Mouse (Mus musculus) megakaryocyte progenitor cell, adult 5-6 weeks (primary cell): ENCODE results near the gene Egfl7. TPM values are rescaled to one million over a fixed set of nuclear protein-coding genes. Genes with fewer than 3 reads are reported as not detected.

Source experiments
- ATAC-seq: replicated peaks from 2 replicates; pipeline ENCODE4 v1.8.0; 2016; ENCODE audit warnings: mild to moderate bottlenecking, moderate TSS enrichment, inconsistent platforms; ENCODE audit not compliant: poor library complexity
- total RNA-seq, 2 experiments: library from RNA; stranded (forward) in 1 of 2; stranded (reverse) in 1 of 2; fragments of 157-497, 149-512 nt in 1 of 2; fragments of 200-1000 nt in 1 of 2; gene quantifications; 2 replicates each; pipeline versions ENCODE4 v1.2.3 to v1.2.4; 2015 to 2017

The Egfl7 gene
- total RNA-seq, 2 experiments from 2014 or later, result 24.9 to 58.3 TPM

DNA sequence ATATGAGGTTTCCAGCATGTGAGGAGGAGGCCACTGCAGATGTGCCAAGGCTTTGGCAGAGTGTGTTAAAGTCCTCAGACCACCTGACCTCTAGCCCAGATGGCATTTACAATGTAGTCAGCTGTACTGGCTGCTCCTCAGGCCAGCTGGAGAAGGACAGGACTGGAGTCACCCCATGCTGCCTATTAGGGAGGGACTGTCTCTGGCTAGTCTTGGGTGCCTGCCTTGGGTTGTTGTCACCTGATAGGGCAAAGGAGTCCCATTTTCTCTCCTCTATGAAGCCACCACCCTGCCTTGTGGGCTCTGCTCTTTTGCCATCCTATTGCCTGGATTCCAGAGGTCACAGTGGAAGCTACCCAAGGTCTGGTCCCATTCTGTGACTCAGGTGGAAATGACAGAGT, 29.4 kb downstream of the Egfl7 start:
- ATAC-seq, result no peak

DNA sequence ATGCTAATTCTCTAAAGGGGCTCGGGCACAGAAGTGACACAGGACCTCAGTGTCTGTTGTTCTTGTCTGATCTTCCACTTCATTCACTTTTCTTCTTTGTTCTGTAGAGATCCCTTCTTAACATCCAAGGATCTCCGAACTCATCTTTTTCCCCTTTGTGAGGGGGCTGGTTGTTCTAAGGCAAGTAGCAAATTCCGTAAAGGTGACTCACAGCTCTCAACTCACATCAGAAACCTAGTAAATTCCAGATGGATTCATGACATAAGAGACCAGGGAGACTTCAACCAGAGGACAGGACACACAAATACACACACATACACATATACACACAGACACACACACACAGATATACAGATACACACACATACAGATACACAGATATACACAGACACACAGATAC, 30.7 kb downstream of the Egfl7 start:
- no peak for ATAC-seq

DNA sequence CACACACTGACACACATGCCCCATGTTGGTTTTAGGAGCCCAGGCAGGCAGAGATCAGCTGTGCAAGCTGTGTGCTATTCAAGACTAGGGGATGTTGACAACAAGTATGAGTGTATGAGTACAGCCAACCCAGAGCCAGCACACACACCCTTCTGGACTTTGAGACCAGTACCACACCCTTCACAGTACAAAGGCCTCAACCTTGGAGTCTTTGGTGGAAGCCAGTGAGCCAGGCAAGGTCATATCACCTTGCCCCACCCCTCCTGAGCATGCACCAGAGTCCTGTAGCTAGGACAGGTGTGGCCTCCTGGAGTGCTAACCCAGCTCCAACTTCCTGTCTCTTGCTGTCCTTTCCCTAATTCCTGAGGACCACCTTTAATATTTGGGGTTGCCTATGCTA, 31.2 kb downstream of the Egfl7 start:
- no peak for ATAC-seq

DNA sequence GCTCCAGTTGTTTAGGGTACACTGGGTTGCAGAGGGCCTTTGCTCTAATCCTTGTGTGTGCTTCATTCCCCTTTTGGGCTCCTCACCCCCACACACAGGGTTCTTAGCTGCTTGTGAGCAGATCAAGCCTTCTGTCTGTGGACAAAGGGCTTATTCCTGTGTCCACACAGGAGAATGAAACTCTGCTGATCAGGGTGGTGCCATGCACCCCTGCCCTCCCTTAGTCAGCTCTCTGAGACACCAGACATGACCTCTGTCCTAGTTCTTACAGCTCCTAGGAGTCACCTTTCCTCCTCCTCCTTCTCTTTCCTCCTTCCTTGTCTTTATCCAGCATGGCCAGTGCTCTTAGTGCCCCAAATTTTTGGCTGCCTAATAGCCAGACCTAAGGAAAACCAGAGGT, 32.1 kb downstream of the Egfl7 start:
- ATAC-seq, result no peak

DNA sequence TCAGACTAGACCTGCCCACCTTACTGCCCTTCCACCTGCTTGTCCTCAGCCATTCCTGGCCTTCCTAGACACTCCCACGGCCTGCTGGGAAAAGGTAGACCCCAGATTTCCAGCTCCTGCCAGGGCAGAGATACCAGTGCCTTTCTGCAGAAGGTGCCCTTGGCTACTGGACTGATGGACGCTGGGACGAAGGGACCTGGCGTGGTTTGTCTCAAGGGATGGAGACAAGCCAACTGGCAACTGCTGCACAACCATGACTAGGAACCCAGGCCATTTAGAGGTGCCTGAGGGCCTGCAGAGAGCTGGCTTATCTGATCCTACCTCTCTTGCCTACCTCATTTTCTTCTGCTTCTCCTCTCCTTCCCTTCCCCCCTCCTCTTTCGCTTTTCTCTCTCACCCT, 35.1 kb downstream of the Egfl7 start:
- ATAC-seq, result no peak

DNA sequence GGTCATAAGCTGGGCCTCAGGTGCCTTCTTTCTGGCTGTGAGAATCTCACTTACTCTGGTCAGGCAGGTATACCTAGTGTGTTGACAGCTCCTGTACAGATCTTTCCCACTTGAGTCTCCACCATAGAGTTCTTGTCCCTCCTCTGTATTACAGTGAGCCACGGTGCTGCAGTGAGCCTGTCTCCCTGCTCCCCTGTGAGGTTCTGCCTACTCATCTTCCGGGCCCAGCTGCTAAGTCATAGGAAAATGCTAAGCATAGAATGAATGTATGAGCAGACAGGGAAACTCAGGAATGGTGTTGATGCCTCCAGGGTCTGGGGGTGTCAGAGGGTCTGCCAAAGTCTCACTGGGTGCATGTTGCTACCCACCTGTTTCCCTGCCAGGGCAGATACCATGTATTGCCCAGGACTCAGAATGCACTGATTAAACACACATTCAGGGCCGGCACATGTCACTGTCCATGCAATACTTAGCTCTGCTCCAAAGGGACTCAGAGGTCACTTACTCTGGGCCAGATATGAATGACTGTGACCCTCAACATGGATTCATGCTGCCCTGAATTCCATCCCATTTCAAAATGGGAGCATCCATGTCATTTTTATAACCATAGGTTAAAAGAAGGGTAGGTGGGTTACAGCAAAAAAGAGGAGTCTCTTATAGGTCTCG, 35.8 kb downstream of the Egfl7 start:
- ATAC-seq, result no peak

DNA sequence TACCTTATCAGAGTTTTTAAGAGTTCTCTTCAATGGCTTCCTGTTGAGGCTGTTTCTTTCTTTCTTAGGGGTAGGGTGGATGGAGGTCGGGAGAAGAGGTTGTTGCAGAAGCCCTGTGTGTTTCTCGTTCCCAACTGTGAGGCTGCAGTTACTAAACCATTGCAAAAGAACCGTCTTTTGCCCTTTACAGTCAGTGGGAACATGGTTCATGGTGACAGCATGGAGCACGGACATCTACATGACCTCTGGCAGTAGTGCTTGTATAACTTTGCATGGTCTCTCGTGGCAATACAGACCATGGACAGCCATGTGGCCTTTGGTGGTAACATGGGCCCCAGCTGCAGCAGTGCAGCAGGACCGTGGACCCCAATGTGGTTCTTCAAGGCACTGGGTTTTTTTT, 37.5 kb downstream of the Egfl7 start:
- no peak for ATAC-seq

DNA sequence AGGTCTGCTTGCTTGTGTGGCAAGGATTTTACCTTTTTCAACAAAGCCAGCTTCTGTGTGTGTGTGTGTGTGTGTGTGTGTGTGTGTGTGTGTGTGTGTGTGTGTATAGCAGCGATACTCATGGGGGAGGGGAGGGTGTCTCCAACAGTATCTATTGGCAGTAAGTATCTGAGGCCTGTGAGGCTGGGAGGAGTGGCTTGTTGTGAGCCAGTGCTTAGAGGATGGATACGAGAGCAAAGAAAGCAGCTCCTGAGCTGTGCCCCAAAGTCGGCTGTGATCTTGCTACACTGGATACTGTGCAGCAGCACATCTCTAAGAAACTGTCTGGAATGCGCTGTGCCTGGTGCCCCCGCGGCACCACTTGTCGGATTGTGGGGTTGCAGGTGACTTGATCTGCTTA, 38.1 kb downstream of the Egfl7 start:
- ATAC-seq, result no peak

DNA sequence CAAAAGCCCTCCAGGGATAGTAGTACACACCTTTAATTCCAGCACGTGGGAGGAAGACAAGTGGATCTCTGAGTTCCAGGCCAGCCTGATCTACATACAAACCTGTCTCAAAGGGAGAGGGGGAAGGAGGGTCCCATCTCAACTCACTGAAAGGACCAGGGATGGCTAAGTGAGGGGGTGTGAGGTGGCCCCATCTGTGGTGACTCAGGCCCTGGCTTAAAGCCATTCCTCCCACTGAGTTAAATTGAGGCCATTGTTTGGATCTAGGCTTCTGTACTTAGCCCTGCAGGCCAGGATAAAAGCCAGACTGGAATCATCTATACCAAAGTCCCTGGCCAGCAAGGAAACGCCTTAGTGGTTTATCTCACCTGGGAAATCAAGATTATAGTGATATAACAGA, 41.4 kb downstream of the Egfl7 start:
- no peak for ATAC-seq

DNA sequence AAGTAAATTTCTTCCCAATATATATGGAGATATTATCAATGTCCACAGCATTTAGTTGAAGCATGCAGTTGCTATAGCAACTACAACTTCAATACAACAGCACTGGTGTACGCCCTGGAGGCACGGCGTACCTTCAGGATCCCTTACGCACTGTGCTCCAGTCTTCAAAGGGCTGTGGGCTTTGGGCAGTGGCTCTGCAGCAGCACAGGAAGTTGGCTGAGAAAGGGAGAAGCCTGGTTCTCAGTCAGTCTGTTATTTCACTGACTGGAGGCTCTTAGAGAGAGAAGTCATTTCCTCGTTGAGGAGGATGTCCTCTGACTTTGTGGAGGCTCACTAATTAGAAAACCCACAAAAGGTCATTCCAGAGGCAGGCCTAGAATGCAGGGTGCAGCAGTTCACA, 43.2 kb downstream of the Egfl7 start:
- ATAC-seq, result peak; percentile 56; the same call in 1 of the 2 replicates

DNA sequence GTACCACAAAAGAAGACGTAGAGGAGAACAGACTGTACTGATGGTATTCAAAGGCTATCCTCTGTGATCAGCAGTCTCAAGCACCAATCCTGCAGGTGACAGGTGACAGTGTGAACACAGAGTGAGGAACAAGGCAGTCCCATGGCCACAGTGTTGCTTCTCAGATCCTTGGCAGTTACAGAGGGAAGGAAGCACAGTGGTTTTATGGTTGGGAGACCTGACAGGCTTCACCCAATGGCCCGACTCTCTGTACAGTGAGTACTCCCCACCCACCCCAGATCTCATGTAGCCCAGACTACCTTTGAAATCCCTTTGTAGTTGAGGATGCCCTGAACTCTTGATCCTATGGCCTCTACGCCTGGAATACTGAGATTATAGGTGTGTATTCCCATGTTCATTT, 45.6 kb downstream of the Egfl7 start:
- peak; percentile 27; the same call in 1 of the 2 replicates for ATAC-seq

DNA sequence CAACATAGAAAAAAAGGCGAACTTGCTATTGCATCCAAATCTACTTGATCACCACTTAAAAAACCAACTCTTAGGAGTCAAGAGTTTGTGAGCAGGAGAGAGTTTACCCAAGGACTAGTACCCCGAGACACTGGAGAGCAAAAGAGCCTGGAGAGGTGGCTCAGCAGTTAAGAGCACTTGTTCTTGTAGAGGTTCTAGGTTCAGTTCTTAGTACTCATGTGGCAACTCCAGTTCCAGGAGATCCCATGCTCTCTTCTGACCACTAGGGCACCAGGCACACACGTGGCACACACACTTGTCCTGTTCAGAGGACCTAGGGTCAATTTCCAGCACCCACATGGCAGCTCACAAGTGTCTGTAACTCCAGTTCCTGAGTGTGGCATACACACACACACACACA, 46.3 kb downstream of the Egfl7 start:
- 0 out of 2 replicates have a peak, but pooled peaks have one; percentile 32 for ATAC-seq

DNA sequence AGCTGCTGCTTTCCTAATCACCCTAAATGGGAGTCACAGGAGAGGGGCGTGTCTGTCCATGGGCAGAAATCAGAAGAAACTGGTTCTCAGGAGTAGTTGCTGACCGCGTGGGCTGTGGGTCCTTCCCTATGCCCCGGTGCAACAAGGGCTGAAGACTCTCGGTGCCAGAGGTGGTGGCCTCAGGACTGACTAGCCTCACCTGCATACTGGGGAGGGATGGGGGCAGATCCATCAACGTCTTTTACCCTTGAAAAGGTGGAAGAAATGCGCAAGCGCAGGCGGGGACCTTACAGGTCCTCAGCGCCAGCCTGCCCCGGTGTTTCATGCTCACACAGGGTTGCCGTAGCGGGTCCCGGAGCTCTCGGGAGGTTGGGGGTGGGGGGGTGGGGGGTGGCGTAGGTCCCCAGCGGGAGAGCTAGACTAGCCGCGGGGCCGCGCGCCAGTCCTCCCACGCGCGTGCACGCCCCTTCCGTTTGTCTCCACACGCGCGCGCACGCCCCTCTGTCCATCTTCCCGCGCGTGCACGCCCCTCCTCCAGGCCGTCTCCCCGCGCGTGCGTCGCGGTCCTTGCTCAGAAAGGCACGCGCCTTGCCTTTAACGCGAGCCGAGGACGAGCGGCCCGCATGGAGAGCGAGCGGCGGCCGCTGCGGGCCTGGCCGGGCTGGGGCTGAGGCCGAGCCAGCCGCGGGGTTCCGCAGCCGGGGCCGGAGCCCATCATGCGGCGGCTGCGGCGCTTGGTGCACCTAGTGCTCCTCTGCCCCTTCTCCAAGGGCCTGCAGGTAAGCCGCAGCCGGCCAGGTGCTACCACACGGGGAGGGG, 48.3 kb downstream of the Egfl7 start, which contains the start of gene Fam69b:
Gene Fam69b (plus strand): TSS at position 537 of the 819 bp plus-strand sequence.
- peak; percentile 67 for ATAC-seq

DNA sequence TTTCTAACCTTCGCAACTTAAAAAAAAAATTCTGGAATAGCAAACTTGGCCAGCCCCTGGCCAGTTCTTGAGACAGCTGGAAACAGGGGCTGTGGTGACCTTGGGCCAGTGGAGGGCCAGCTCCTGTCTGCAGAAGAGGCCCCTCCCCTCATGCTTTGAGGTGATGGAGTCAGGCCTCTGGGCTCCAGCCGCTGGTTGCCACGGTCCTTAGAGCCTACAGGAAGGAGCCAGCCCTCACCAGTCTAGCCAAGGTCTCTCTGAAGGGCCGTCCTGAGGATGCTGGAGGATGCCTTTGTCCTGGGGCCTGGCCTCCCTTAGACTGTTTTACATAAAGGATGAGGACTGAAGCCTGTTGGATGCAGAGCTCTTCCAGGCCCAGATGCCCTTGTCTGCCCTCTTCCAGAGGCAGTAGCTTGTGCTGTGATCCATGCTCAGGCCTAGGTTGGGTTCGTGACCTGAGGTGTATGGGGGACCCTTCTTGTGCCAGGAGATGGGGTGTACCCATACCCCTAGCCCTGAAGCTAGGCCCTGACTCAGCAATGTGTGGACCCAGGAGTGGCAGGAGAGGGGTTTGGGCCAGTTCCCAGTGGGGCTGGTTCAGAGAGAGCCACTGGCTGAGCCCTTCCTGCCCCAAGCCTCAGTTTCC, 49.1 kb downstream of the Egfl7 start:
- ATAC-seq, result no peak

DNA sequence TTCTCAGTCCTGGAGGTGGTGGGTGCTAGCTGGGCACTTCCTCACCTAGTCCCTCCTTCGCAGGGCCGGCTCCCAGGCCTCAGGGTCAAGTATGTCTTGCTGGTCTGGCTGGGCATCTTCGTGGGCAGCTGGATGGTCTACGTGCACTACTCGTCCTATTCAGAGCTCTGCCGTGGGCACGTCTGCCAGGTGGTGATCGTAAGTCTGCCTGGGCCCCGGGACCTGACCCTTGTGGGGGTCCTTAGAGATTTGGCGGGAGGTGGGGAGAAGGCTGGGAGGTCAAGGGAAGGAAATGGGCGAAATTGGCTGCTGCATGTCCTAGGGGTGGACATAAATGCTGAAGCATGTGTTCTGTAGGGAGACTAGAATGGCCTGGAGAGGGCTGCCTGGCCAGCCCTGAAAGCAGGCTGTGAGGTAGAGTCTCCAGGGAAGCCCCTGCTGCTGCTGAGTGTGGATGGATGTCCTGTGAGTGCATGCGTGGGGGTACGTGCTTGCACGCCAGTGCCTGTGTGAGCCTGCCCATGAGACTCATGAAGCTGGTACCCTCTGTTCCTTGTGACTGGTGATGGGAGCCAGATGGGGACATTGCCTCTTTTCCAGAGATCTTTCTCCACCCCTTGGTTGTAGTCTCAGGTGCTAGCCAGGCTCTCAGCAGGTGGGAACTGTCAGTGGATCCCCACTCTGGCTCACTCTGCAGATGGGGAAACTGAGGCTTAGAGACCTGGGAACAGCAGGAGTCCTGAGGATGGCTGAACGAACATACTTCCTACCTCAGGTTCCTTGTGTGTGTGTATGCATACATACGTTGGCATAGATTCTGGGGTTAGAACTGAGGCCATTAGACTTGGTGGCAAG, 53.0 kb downstream of the Egfl7 start:
- ATAC-seq, result no peak

DNA sequence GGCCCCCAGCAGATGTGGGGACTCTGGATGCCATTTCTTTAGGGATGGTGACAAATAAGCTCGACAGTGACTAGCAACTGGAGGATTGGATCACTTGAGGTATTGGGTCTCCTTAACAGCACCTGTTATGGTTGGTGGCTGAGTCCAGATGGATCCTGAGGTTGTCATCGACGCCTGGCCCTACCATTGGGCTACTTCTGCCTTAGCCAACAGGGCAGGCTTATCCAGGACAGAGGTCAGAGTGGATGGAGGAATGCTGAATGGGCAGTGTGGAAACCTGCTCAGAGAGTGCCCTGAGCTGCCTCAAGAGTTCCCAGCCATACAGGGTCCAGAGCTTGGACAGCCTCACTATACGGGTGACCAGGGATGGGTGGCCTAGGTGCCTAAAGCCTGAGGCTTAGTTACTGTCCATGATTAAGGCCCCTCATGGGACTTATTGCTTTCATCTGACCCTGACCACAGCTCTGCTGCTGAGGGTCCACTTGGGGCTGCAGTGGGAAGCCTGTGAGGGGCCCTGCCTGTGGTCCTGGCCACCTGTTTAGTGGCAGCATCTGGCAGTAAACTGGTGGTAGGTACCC, 54.2 kb downstream of the Egfl7 start:
- ATAC-seq, result no peak

DNA sequence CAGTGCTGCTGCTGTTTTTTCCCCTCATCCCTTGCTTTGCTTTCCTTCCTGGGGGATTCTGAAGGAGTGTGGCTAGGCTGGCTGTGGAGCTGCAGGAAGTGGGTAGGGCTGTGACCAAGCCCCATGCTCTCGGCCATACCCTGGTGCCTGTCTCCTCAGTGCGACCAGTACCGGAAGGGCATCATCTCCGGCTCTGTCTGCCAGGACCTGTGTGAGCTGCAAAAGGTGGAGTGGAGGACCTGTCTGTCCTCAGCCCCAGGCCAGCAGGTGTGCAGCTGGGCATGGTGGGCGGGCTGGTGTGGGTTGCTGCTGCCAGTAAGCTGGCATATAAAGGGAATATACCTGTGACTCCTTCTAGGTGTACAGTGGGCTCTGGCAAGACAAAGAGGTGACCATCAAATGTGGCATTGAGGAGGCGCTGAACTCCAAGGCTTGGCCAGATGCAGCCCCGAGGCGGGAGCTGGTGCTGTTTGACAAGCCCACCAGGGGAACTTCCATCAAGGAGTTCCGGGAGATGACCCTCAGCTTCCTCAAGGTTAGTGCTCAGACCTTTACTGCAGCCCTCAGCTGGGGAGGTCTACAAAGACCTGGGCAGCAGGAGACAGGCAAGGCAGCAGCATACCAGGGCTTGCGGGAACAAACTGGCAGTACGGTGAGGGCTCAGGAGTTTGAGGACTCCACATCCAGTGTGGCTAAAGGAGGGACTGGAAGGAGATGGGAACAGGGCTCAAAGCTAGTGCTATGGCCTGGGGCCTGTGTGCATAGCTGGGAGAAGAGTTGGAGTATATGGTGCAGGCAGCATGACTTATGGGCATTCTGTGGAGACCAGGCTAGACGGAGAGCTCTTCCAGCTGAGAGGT, 55.0 kb downstream of the Egfl7 start:
- ATAC-seq, result peak; percentile 33

DNA sequence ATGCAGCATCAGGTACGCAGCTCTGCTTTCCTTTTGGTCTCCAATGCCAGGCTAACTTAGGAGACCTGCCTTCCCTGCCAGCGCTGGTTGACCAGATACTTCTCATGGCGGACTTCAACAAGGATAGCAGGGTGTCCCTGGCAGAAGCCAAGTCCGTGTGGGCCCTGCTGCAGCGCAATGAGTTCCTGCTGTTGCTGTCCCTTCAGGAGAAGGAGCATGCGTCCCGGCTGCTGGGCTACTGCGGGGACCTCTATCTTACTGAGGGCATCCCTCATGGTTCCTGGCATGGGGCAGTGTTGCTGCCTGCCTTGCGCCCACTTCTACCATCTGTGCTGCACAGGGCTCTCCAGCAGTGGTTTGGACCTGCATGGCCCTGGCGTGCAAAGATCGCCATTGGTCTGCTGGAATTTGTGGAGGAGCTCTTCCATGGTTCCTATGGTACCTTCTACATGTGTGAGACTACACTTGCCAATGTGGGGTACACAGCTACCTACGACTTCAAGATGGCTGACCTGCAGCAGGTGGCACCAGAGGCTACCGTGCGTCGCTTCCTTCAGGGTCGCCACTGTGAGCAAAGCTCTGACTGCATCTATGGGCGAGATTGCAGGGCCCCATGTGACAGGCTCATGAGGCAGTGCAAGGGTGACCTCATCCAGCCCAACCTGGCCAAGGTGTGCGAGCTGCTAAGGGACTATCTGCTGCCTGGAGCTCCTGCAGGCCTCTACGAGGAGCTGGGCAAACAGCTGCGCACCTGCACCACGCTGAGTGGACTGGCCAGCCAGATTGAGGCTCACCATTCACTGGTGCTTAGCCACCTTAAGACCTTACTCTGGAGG, 55.9 kb downstream of the Egfl7 start:
- no peak for ATAC-seq

DNA sequence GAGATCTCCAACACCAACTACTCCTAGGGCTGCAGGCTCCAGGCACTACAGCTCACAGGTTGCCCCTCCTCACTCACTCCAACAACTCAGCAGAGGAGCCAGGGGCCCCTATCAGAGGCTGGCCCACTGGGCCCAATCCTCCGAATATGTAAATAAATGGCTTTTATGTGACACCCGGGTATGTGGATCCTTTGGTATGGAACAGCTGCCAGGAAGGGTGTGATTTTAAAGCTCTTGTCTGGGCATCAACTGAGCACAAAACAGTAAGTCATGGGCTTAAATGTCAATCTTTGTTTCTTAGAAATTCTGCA, 56.5 kb downstream of the Egfl7 start:
- no peak for ATAC-seq
